Mouse (Mus musculus): ENCODE measurements at regions not wholly inside any gene's neighbourhood (a gene's known extent, or its start where the extent isn't known, plus 50 kb on each side); places are given as distances from the start of the nearest gene placed in this dataset.

DNA sequence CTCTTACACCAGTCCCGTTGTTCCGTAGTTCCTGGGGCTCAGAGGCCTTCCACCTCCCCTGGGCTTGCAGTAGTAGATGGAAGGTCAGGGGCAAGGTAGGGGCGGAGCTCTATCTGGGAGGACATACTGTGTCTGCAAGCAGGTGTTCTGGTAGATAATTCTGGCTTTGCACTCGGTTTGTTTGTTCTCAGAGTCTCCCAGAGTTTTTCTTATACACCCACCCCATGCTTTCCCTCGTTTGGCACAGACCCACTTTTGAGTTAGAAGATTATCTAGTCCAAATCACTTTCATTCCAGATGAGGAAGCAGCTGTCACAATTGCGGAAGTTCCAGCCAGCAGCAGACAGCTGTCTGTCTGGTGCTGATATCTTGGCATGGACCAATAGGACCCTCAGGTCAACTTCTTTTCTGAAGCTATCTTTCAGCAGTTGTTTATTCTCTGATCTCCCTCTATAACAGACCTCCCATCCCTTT lies 79.0 kb upstream of the Kif2a start:
- peak overlapping the region; percentile 46 for H3K4me2 ChIP-seq

DNA sequence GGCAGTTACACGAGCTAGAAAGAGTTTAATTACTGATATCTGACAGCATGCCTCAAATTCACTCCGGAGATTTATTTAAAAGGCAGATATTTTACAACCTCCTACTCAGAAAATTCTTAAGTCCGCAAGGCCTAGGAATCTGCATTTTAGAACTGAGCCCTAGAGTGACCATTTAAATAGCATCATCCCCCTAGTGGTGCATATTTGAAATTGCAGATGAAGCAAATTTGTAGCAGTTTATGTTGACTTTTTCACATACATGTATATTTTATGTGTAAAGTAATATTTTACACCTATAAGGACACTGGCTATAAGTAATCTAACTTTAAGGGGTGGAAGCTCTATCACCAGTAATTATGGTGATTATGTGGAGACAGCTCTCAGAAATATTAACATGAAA lies 78.2 kb upstream of the Kif2a start:
- DNase-seq (peak; percentile 58), ATAC-seq (ENCODE audit: insufficient read depth) (no peak)
- no peaks in the 10 kb centered on the region for H3K36me3 ChIP-seq (ENCODE audit: insufficient read depth)
- 72% methylated on average over 3 of the region's 3 CpGs for WGBS
- no peak overlapping the region for H3K4me3 ChIP-seq (ENCODE audit: low read depth, low read length)
- H3K9me3 ChIP-seq (ENCODE audit: low read depth, low read length), result no peaks in the 10 kb centered on the region
- H3K27ac ChIP-seq (ENCODE audit: low read depth), result no peak overlapping the region
- TF ChIP-seq CTCF (IDR thresholded peaks at IDR 0.05; ENCODE audit: low read depth), result peak; percentile 60
- H3K4me1 ChIP-seq (ENCODE audit: insufficient read depth), result no peaks in the 10 kb centered on the region
- H3K27me3 ChIP-seq (ENCODE audit: insufficient read depth, low read length), result no peaks in the 10 kb centered on the region
- H3K9ac ChIP-seq, result no peak overlapping the region
- no peak overlapping the region for H3K4me2 ChIP-seq

More for the DNA sequence above, 79.0 kb upstream of the Kif2a start:
- 47% methylated on average over 6 of the region's 6 CpGs for WGBS
- no peaks in the 10 kb centered on the region for H3K4me1 ChIP-seq (ENCODE audit: insufficient read depth)
- H3K9ac ChIP-seq, result no peak overlapping the region
- no peaks in the 10 kb centered on the region for H3K9me3 ChIP-seq (ENCODE audit: low read depth, low read length)
- DNase-seq (peak; percentile 24), ATAC-seq (ENCODE audit: insufficient read depth) (peak; percentile 72)
- no peaks in the 10 kb centered on the region for H3K27me3 ChIP-seq (ENCODE audit: insufficient read depth, low read length)
- no peak overlapping the region for H3K4me3 ChIP-seq (ENCODE audit: low read depth, low read length)
- no peaks in the 10 kb centered on the region for H3K36me3 ChIP-seq (ENCODE audit: insufficient read depth)
- no peak for TF ChIP-seq CTCF (IDR thresholded peaks at IDR 0.05; ENCODE audit: low read depth)
- no peak overlapping the region; the same call in 1 of the 2 replicates for H3K27ac ChIP-seq (ENCODE audit: low read depth)

DNA sequence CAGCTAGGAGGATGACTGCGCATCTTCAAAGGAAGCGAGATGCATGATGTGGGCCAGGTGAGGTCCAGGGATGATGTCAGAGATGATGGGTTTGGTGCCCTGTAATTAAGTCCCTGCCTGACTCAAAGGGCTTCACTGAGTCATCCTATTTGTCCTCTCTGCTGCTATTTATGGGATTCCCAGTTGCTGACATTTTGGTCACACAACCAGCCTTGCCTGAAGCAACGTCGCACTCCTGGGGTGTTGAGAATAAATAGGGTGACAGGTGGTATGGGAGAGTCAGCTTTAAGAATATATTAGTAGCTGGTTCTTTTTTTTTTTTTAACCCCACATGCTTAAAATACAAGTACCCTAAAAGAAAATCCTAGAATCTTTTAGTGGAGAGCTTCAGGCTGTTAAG lies 75.1 kb upstream of the Kif2a start:
- Histone ChIP-seq H3K4me3 (ENCODE audit: low read depth, low read length) (no peak overlapping the region), H3K4me1 (ENCODE audit: insufficient read depth) (no peaks in the 10 kb centered on the region), H3K9ac (no peak overlapping the region), H3K36me3 (ENCODE audit: insufficient read depth) (no peaks in the 10 kb centered on the region), H3K4me2 (no peak overlapping the region), H3K27ac (ENCODE audit: low read depth) (no peak overlapping the region), H3K9me3 (ENCODE audit: low read depth, low read length) (no peaks in the 10 kb centered on the region), H3K27me3 (ENCODE audit: insufficient read depth, low read length) (no peaks in the 10 kb centered on the region)
- WGBS, result 80% methylated on average over 4 of the region's 4 CpGs
- DNase-seq, result no peak
- ATAC-seq (ENCODE audit: insufficient read depth), result no peak
- no peak for TF ChIP-seq CTCF (IDR thresholded peaks at IDR 0.05; ENCODE audit: low read depth)

DNA sequence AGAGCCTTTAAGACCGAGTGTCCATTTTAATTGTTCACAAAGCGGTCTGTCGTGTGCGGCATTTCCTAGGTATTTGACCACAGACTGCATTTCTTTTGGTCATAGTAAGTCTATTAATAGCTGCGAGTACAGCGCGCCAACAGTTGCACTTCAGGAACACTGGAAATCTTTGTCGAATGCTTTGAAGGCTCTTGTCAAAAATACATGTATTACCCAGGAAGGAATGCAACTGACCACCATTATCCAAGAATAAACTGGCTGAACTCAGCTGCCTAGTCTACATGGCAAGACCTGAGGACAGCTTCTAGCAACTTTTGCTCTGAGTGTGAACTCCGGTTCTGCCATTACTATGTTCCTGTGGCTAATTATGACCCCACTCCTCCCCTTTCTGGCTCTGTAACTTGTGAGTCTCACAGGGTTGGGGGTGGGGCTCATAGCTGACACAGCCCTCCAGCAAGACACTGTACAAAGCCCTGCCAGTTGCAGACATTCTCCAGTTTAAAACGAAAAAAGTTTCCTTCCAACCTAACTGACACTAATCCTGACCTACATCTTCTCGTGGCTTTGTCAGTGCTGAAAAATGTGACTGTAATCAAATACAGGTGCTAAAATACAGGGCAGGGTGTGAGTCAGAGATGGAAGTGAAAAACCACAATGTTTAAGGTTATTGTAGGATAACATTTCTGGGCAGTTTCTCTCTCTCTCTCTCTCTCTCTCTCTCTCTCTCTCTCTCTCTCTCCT lies 73.2 kb upstream of the Kif2a start:
- 65% methylated on average over 11 of the region's 11 CpGs for WGBS
- Histone ChIP-seq H3K9me3 (ENCODE audit: low read depth, low read length) (no peaks in the 10 kb centered on the region), H3K4me2 (0 out of 2 replicates have a peak overlapping the region, but pooled peaks have one; percentile 12), H3K27me3 (ENCODE audit: insufficient read depth, low read length) (no peaks in the 10 kb centered on the region), H3K4me3 (ENCODE audit: low read depth, low read length) (no peak overlapping the region), H3K4me1 (ENCODE audit: insufficient read depth) (no peaks in the 10 kb centered on the region), H3K27ac (ENCODE audit: low read depth) (peak overlapping the region; percentile 42; the same call in 1 of the 2 replicates), H3K9ac (no peak overlapping the region), H3K36me3 (ENCODE audit: insufficient read depth) (no peaks in the 10 kb centered on the region)
- TF ChIP-seq CTCF (IDR thresholded peaks at IDR 0.05; ENCODE audit: low read depth), result no peak
- ATAC-seq (ENCODE audit: insufficient read depth) (no peak), DNase-seq (peak; percentile 17)

DNA sequence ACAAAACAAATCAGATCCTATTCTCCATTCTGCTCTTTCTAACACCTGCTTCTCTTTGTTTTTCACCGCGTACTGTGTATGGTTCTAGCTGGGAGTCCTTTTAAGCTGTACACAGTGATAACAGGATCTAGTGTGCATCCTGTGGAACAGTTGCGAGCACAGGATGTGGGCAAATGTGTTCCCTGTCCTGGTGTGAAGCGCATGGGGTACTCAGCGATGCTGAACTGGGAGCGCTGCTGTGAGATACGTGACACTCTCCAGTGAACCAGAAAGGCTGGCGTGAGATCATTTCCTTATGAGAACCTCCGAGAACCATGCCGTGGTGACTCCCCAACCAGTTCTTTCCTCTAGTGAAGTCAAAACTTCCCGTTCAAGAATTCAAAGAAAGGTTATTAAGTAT lies 72.6 kb upstream of the Kif2a start:
- no peaks in the 10 kb centered on the region for H3K9me3 ChIP-seq (ENCODE audit: low read depth, low read length)
- H3K27ac ChIP-seq (ENCODE audit: low read depth), result peak overlapping the region; percentile 42; the same call in 1 of the 2 replicates
- DNase-seq, result peak; percentile 24
- H3K4me3 ChIP-seq (ENCODE audit: low read depth, low read length), result no peak overlapping the region
- no peak overlapping the region for H3K9ac ChIP-seq
- ATAC-seq (ENCODE audit: insufficient read depth), result no peak
- 0 out of 2 replicates have a peak overlapping the region, but pooled peaks have one; percentile 12 for H3K4me2 ChIP-seq
- no peaks in the 10 kb centered on the region for H3K36me3 ChIP-seq (ENCODE audit: insufficient read depth)
- H3K4me1 ChIP-seq (ENCODE audit: insufficient read depth), result no peaks in the 10 kb centered on the region
- WGBS, result 71% methylated on average over 11 of the region's 11 CpGs
- no peak for TF ChIP-seq CTCF (IDR thresholded peaks at IDR 0.05; ENCODE audit: low read depth)
- H3K27me3 ChIP-seq (ENCODE audit: insufficient read depth, low read length), result no peaks in the 10 kb centered on the region

DNA sequence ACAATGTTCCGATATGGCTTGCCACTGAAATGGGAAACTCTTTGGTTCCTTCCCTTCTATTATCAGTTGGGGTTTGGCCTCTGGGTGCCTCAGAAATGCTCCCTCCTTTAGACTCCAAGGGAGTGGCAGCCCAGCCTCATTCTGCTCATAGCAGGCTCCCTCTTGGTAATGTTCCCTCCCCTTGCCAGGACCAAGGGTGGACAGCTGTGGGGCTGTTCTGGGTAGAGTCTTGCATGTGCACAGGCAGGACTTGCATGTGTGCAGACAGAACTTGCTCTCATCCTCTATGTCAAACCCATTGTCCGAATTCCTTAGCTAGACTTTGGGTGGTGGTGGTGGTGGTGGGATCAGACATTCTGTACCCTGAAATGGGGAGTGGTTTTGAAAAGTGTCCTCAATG lies 71.8 kb upstream of the Kif2a start:
- Histone ChIP-seq H3K27ac (ENCODE audit: low read depth) (no peak overlapping the region), H3K27me3 (ENCODE audit: insufficient read depth, low read length) (no peaks in the 10 kb centered on the region), H3K4me1 (ENCODE audit: insufficient read depth) (no peaks in the 10 kb centered on the region), H3K36me3 (ENCODE audit: insufficient read depth) (no peaks in the 10 kb centered on the region), H3K4me3 (ENCODE audit: low read depth, low read length) (no peak overlapping the region), H3K4me2 (no peak overlapping the region), H3K9me3 (ENCODE audit: low read depth, low read length) (no peaks in the 10 kb centered on the region), H3K9ac (no peak overlapping the region)
- ATAC-seq (ENCODE audit: insufficient read depth), result no peak
- no peak for TF ChIP-seq CTCF (IDR thresholded peaks at IDR 0.05; ENCODE audit: low read depth)
- DNase-seq, result no peak
- WGBS, result 93% methylated on average over 2 of the region's 2 CpGs

DNA sequence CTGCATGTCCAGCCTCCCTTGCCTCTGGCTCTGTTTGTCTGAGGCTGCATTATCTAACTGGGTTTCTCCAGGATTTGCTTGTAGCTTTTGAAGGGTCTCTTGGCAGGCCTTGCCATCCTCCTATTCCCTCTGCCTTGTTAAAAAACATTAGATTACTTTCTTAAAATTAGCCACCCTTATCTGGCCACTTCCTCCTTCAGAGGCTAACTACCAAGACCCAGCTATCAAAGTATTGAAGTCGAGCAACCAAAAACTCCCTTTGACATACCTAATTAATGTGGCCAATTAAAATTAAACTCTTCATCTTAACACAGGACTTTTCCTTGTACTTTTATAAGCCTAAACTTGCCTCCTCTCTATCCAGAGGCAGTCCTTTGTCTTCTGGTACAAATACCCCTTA lies 66.3 kb upstream of the Kif2a start:
- no peak for ATAC-seq (ENCODE audit: insufficient read depth)

More for the DNA sequence above, 66.3 kb upstream of the Kif2a start:
- DNase-seq, result no peak
- Histone ChIP-seq H3K4me2 (no peak overlapping the region), H3K27ac (ENCODE audit: low read depth) (no peak overlapping the region), H3K9ac (no peak overlapping the region), H3K9me3 (ENCODE audit: low read depth, low read length) (no peaks in the 10 kb centered on the region), H3K27me3 (ENCODE audit: insufficient read depth, low read length) (no peaks in the 10 kb centered on the region), H3K36me3 (ENCODE audit: insufficient read depth) (no peaks in the 10 kb centered on the region), H3K4me1 (ENCODE audit: insufficient read depth) (no peaks in the 10 kb centered on the region), H3K4me3 (ENCODE audit: low read depth, low read length) (no peak overlapping the region)
- no peak for TF ChIP-seq CTCF (IDR thresholded peaks at IDR 0.05; ENCODE audit: low read depth)
- 55% methylated on average over 1 of the region's 1 CpGs for WGBS

Data from lung, embryonic 14.5 days (tissue).